Mouse (Mus musculus) bone marrow, adult 2 months (tissue): ENCODE results near the gene Atg10. TPM values are rescaled to one million over a fixed set of nuclear protein-coding genes. Genes with fewer than 3 reads are reported as not detected.

ENCODE experiments used
- H3K27ac ChIP-seq: fragments of 200-500 bp; 2 replicates; pipeline ENCODE4 v1.5.1; 2012; ENCODE audit warnings: low read depth, mild to moderate bottlenecking, control low read depth, inconsistent platforms, low read length; ENCODE audit not compliant: control insufficient read depth, poor library complexity, insufficient read depth
- H3K4me1 ChIP-seq: fragments of 200-500 bp; 2 replicates; pipeline ENCODE4 v1.6.1; 2011; ENCODE audit warnings: low read length; ENCODE audit not compliant: control insufficient read depth, insufficient read depth
- H3K4me3 ChIP-seq: fragments of 200-500 bp; replicated peaks from 2 replicates; pipeline ENCODE3; 2011; ENCODE audit warnings: mild to moderate bottlenecking, low read depth, low read length, control low read depth; ENCODE audit not compliant: control insufficient read depth
- CTCF ChIP-seq: fragments of 200-500 bp; IDR thresholded peaks from 2 replicates; pipeline ENCODE4 v1.5.1; 2011; ENCODE audit warnings: low read length, control low read depth; ENCODE audit not compliant: control insufficient read depth, insufficient read depth
- POLR2A ChIP-seq: fragments of 200-500 bp; IDR thresholded peaks from 2 replicates; pipeline ENCODE4 v1.6.1; 2011; ENCODE audit warnings: low read depth, mild to moderate bottlenecking, control low read depth, low read length, borderline replicate concordance; ENCODE audit not compliant: control insufficient read depth
- WGBS: fragments of 180-500 bp; shearing (Covaris S2); methylation state at CpG from one replicate; pipeline ENCODE4 v1.1.7; 2018; 5-methylcytosine and 5-hydroxymethylcytosine counted together
- polyA plus RNA-seq: library from polyadenylated mRNA; stranded (reverse); fragments of >200 nt; gene quantifications from 2 replicates; pipeline ENCODE4 v1.2.4, GENCODE M21; 2011; ENCODE audit warnings: low replicate concordance; ENCODE audit not compliant: missing spikeins, insufficient read depth, insufficient read length

Gene Atg10
- polyA plus RNA-seq, 1 experiment, result 3.5 TPM

DNA sequence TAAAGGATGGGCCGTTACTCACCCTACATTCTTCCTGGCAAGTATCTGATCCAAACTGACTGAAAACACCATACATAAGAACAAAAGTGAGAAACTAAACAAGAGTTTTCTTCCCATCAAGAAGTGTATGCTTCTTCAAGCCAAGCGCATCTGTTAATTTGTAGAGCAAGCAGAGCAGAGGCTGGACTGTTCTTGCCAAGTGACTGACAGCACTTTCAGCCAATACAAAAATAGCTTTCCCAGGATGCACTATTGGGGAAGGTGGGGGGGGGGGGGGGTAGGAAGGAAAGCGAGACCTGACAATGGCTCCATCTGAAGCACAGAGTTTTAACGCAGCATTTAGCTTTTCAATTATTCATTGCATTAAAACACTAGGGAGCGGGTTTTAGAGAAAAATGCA is 318.6 kb downstream of the Atg10 start, which contains the start of gene Atp6ap1l:
Atp6ap1l (minus strand) TSS at position 180 of the 400 bp plus-strand sequence.
- H3K4me1 ChIP-seq, result no peaks in the 10 kb centered on the region
- no peak within 1 kb of the TSS for H3K4me3 ChIP-seq
- 84% methylated on average over 5 of the region's 5 CpGs for WGBS
- TF ChIP-seq CTCF (no peak), POLR2A (no peak)
- H3K27ac ChIP-seq, result no peak within 1 kb of the TSS

DNA sequence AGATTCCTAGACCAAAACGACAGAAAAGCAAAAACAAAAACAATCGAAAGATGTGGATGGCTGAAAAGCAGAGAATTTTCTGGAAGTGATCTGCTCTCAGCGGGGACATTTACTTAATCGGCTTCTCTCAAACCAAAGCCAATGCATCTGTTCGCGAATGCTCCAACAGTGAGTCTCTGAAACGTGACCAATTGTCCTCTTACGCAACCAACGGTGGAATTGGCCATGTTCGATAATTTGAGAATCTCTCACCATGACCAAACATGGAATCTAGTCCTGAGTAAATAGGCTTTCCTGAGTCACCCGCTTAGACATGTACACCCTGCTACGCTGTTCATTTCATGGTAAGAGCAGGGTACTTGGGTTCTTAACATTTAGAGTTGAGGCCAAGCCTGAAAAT is 326.9 kb downstream of the Atg10 start:
- TF ChIP-seq CTCF, result no peak
- no peak for TF ChIP-seq POLR2A
- no peaks in the 10 kb centered on the region for H3K4me1 ChIP-seq
- WGBS, result 90% methylated on average over 12 of the region's 12 CpGs
- no peak overlapping the region for H3K27ac ChIP-seq
- no peak overlapping the region for H3K4me3 ChIP-seq

DNA sequence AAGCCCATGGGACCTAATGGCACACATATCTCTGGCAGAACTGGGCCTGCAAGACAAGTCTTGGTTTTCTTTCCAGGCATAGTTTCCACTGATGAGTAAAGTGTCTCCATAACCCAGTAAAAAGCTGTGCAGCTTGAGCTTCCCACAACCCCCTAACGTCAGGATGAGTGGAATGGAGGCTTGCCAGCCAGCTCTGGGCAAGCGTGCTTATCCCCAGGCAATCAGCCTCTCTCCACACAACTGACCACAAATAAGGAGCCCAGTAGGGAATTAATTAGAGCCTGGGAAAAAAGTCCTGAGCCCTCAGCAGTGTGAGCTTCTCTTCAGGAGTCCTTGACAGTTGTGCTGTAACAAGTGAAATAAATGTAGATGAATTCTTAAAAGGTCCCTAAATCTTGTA is 327.7 kb downstream of the Atg10 start:
- WGBS, result 73% methylated on average over 2 of the region's 2 CpGs
- TF ChIP-seq CTCF, result no peak
- Histone ChIP-seq H3K4me1 (no peaks in the 10 kb centered on the region), H3K4me3 (no peak overlapping the region), H3K27ac (no peak overlapping the region)

DNA sequence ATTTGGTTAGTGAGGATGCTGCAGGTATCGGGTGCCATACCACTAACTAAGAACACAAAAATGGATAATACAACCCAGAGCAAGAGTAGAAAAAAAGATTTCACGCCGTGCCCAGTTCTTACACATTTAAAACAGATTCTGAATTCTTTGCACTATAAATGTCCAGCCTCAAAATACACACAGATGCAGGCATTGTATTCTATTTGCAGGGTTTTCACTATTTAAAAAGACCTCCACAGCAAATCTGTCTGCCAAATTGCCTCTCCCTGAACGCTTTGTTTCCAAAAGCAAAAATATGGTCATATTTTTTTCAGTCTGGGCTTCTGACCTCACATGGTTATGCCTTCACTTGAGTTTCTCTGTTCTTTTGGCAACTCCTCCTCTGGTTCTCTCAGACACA is 328.9 kb downstream of the Atg10 start:
- 89% methylated on average over 4 of the region's 4 CpGs for WGBS
- H3K4me3 ChIP-seq, result no peak overlapping the region

DNA sequence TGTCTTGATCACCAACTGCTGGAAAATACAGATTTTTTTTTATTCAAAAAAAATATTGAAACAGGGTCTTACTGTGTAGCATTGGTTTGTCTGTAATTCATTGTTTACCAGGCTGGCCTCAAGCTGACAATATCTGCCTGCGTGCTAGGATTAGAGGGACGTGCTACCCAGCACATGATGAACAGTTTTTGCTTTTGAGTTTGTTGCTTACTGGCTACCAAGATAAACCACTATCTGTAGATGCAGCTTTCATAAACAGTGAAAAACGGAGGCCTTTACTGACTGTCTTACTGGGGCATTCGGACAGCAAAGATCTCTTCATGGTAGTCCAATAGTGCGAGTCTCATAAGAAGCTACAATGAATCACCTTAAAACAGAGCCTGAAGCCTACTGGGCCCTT is 333.7 kb downstream of the Atg10 start:
- Histone ChIP-seq H3K4me1 (no peaks in the 10 kb centered on the region; the same call in 1 of the 2 replicates), H3K4me3 (no peak overlapping the region), H3K27ac (no peak overlapping the region)
- TF ChIP-seq CTCF, result no peak
- TF ChIP-seq POLR2A, result no peak
- WGBS, result 64% methylated on average over 5 of the region's 5 CpGs

More for the DNA sequence above, 328.9 kb downstream of the Atg10 start:
- Histone ChIP-seq H3K27ac (no peak overlapping the region), H3K4me1 (no peaks in the 10 kb centered on the region)
- no peak for TF ChIP-seq POLR2A
- TF ChIP-seq CTCF, result no peak

DNA sequence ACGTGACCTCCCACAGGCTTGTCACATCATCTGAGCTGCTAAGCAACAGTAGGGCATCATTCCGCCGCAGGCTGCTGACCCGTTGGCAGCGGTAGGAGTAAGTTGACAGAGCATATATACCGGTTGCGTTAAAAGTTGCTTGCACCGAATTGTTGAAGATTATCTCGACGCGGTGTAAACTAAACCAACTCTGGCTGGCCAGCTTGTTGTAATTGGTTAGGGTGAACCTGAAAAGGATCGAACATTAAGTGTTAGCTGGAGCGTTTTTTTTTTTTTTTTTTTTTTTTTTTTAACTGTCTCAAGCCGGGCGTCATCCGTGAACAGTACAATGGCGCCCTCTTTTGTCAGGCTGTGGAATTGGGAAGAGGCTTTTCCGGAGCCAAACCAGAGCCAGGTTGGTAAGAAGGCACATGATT is 337.2 kb downstream of the Atg10 start:
- Histone ChIP-seq H3K27ac (no peak overlapping the region), H3K4me1 (no peaks in the 10 kb centered on the region; the same call in 1 of the 2 replicates), H3K4me3 (peak overlapping the region; percentile 26)
- 2% methylated on average over 18 of the region's 18 CpGs for WGBS
- TF ChIP-seq CTCF (peak; percentile 61), POLR2A (no peak)

DNA sequence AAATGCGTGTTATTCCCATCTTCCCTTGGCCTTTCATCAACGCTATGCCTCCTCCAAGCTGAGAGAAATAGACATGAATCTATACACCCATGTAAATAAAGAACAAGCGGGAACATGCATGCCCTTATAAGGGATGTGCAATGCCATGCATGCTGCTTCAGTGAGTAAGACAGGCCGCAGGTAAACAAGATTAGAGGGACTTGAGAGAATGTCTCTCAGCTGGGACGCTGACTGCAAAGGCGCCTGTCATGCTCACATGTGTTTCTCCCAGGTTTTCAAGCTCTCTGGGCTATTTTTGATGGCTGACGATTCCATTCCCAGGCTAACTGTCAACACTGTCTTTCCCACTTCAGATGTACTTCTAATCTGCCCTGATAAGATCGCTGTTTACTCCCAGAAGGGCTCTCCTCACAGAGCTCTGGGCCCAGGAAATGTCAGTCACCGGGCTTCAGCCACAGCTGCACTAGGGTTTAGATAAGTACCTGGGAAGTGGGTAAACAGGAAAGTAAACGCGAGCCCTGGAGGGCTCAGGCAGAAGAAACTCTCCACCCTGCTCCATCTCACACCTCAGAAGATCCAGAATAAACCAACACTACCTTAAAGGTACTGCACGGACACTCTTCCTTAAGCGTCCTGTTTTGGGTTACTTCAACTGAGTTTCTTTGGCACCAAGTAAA is 337.8 kb downstream of the Atg10 start:
- Histone ChIP-seq H3K4me1 (no peaks in the 10 kb centered on the region; the same call in 1 of the 2 replicates), H3K27ac (no peak overlapping the region), H3K4me3 (no peak overlapping the region)
- 42% methylated on average over 13 of the region's 13 CpGs for WGBS
- TF ChIP-seq CTCF (no peak), POLR2A (no peak)

Other genes starting within 250 kb of the Atg10 start
- gene Ssbp2, start 236.3 kb upstream of the Atg10 start, polyA plus RNA-seq, result 12.8 and 14.8 TPM in 2 replicates